Mouse (Mus musculus) spleen, adult 2 months (tissue): ENCODE data around the gene Abcf2. TPM values are rescaled to one million over a fixed set of nuclear protein-coding genes. Genes with fewer than 3 reads are reported as not detected.

Experiments used
- DNase-seq, 2 experiments: peaks; one replicate each; pipeline versions ENCODE4 v3.0.0 to v3.0.0-alpha.2; 2012 to 2021; ENCODE audit warnings: low spot score in 2 of 2, low read depth in 1 of 2
- H3K27ac ChIP-seq: fragments of 200-500 bp; 2 replicates; pipeline ENCODE4 v1.5.1; 2012; ENCODE audit warnings: low read length, inconsistent platforms; ENCODE audit not compliant: insufficient read depth
- H3K27me3 ChIP-seq: fragments of 200-500 bp; 2 replicates; pipeline ENCODE4 v1.6.1; 2012; ENCODE audit warnings: mild to moderate bottlenecking, moderate library complexity, low read length, inconsistent platforms; ENCODE audit not compliant: control insufficient read depth, insufficient read depth
- H3K36me3 ChIP-seq: fragments of 200-500 bp; 2 replicates; pipeline ENCODE4 v1.6.1; 2012; ENCODE audit warnings: mild to moderate bottlenecking, low read length, inconsistent platforms; ENCODE audit not compliant: control insufficient read depth, insufficient read depth
- H3K4me1 ChIP-seq: fragments of 200-500 bp; 2 replicates; pipeline ENCODE4 v1.6.1; 2011; ENCODE audit warnings: inconsistent platforms; ENCODE audit not compliant: control insufficient read depth, insufficient read depth, insufficient read length
- H3K4me3 ChIP-seq: fragments of 200-500 bp; 2 replicates; pipeline ENCODE4 v1.5.1; 2011; ENCODE audit warnings: mild to moderate bottlenecking, inconsistent platforms; ENCODE audit not compliant: insufficient read depth, insufficient read length; ENCODE audit errors: extremely low read depth
- CTCF ChIP-seq: fragments of 200-500 bp; IDR thresholded peaks from 2 replicates; pipeline ENCODE4 v1.5.1; 2011; ENCODE audit warnings: mild to moderate bottlenecking, inconsistent platforms; ENCODE audit not compliant: insufficient read depth, insufficient read length, insufficient replicate concordance; ENCODE audit errors: extremely low read depth
- POLR2A ChIP-seq: fragments of 200-500 bp; IDR thresholded peaks from 2 replicates; pipeline ENCODE4 v1.6.1; 2011; ENCODE audit warnings: low read depth, low read length, inconsistent platforms
- WGBS: fragments of 180-500 bp; shearing (Covaris S2); methylation state at CpG from one replicate; pipeline ENCODE4 v1.1.7; 2018; 5-methylcytosine and 5-hydroxymethylcytosine counted together
- polyA plus RNA-seq: library from polyadenylated mRNA; depleted of rRNA; stranded (reverse); fragments of >200 nt; gene quantifications from 2 replicates; pipeline ENCODE4 v1.2.3, GENCODE M21; 2012

Abcf2 gene
- polyA plus RNA-seq, 1 experiment: 30.6 TPM

DNA sequence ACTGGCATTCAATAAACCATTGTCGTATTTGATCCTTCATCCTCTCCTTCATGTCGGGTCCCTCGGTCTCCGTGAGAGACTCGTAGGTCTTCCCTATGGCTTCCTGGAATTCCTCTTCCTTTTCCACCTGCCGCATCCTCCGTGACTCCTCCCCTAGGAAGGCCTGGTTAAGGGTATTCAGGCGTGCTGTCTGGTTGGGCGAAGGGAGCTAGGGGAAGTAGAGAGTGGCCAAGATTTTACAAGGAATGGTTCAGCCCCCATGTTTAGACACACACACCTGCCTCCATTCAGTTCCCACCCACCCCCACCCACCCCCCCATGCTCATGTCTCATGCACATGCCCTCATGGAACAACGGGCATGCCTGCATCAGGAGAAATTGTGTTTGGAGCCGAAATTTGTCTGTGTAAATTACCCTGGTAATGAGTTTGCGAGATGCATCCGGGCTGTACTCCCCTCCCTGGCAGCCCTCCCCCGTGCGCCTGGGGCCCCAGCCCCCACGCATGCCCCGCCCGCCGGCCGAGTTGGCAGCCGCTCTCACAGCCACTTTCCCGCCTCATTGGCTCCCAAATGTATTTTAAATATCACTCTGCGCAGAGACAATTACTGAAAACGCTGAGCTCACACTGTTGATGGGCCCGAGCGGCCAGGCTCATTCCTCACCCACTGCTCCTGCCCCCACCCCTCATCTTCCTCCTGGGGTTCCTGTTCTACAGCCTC is 26.5 kb downstream of the Abcf2 start:
- no peak for TF ChIP-seq CTCF
- no peak for TF ChIP-seq POLR2A
- 29% methylated on average over 26 of the region's 26 CpGs for WGBS
- no peak overlapping the region for H3K4me3 ChIP-seq
- DNase-seq: no peak
- no peaks in the 10 kb centered on the region for H3K36me3 ChIP-seq
- no peaks in the 10 kb centered on the region for H3K4me1 ChIP-seq
- no peaks in the 10 kb centered on the region for H3K27me3 ChIP-seq
- no peak overlapping the region for H3K27ac ChIP-seq

DNA sequence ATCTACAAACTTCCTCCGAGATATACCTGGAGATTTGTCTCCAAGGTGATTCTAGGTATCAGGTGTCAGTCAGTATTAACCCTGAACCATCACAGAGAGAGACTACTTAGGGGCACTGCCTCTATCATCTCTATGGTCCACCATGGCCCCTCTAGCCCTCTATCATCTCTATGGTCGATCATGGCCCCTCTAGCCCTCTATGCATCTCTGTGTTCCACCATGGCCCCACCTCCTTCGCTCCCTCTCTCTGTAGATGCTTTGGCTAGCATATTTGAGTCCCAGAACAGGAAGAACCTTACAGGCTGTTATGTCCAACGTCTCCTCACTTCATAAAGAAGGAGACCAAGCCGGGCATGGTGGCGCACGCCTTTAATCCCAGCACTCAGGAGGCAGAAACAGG is 34.6 kb downstream of the Abcf2 start:
- Histone ChIP-seq H3K27ac (no peak overlapping the region), H3K27me3 (no peaks in the 10 kb centered on the region), H3K4me1 (no peaks in the 10 kb centered on the region), H3K4me3 (no peak overlapping the region), H3K36me3 (no peaks in the 10 kb centered on the region)
- 79% methylated on average over 7 of the region's 7 CpGs for WGBS
- no peak for DNase-seq
- no peak for TF ChIP-seq POLR2A
- no peak for TF ChIP-seq CTCF

GRCm38 (mm10) chr5:24541144-24541569 is 36.1 kb downstream of the Abcf2 start:
- DNase-seq: no peak
- no peaks in the 10 kb centered on the region for H3K27me3 ChIP-seq
- 31% methylated on average over 6 of the region's 6 CpGs for WGBS
- TF ChIP-seq CTCF (no peak), POLR2A (no peak)
- H3K4me3 ChIP-seq: no peak overlapping the region
- H3K27ac ChIP-seq: no peak overlapping the region
- no peaks in the 10 kb centered on the region for H3K4me1 ChIP-seq
- no peaks in the 10 kb centered on the region for H3K36me3 ChIP-seq

- H3K27ac ChIP-seq: no peak within 1 kb of the TSS
Observed at GRCm38 (mm10) chr5:24540387-24541143, 36.7 kb downstream of the Abcf2 start, which contains the start of gene Asb10. Gene Asb10 (minus strand): TSS chr5:24540978.

GRCm38 (mm10) chr5:24539571-24540296 is 37.5 kb downstream of the Abcf2 start:
- no peak for DNase-seq
- Histone ChIP-seq H3K4me3 (no peak overlapping the region), H3K27me3 (no peaks in the 10 kb centered on the region), H3K4me1 (no peaks in the 10 kb centered on the region), H3K36me3 (no peaks in the 10 kb centered on the region), H3K27ac (no peak overlapping the region)
- no peak for TF ChIP-seq CTCF
- TF ChIP-seq POLR2A: no peak
- WGBS: 86% methylated on average over 22 of the region's 22 CpGs

More at GRCm38 (mm10) chr5:24540387-24541143, 36.7 kb downstream of the Abcf2 start, which contains the start of gene Asb10:
- 14% methylated on average over 14 of the region's 14 CpGs for WGBS
- TF ChIP-seq CTCF (no peak), POLR2A (no peak)
- no peaks in the 10 kb centered on the region for H3K27me3 ChIP-seq
- no peaks in the 10 kb centered on the region for H3K36me3 ChIP-seq
- no peaks in the 10 kb centered on the region for H3K4me1 ChIP-seq
- DNase-seq: no peak
- no peak within 1 kb of the TSS for H3K4me3 ChIP-seq

DNA sequence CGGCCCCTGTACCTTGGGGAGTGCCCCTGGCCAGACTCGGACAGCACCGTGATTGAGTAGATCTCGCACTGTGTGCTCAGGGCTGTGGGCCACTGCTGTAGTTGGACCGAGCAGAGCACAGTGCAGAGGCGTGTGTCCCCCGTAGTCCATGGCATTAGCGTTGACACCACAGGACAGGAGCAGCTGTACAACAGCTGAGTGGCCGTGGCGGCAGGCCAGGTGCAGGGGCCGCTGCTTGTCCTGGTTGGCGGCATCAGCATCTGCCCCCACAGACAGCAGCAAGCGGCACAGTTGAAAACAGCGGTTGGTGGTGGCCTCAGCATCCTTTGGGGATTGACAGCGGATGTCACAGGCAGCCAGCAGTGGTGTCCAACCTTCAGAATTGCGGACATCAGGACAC is 39.6 kb downstream of the Abcf2 start:
- H3K4me3 ChIP-seq: no peak overlapping the region
- no peak overlapping the region for H3K27ac ChIP-seq
- no peak for DNase-seq
- no peaks in the 10 kb centered on the region for H3K36me3 ChIP-seq
- TF ChIP-seq CTCF: no peak
- TF ChIP-seq POLR2A: no peak
- WGBS: 74% methylated on average over 16 of the region's 16 CpGs
- H3K4me1 ChIP-seq: no peaks in the 10 kb centered on the region
- no peaks in the 10 kb centered on the region for H3K27me3 ChIP-seq
